Mouse (Mus musculus): Measurements from ENCODE around the gene Rap1gds1. TPM values are rescaled to one million over a fixed set of nuclear protein-coding genes. Genes with fewer than 3 reads are reported as not detected.
A peak's percentile ranks its signal among the peaks of the same experiment; 100 is the strongest.

The Rap1gds1 gene
- total RNA-seq (2022) = 10 to 100 TPM; 24.3 to 28.6 (median 26.1) TPM

- peak; percentile 50 for DNase-seq (ENCODE audit: low spot score)
These were observed at the start of gene Rap1gds1 for GRCm38 (mm10) chr3:139074484-139075211. Gene Rap1gds1 (minus strand): TSS chr3:139075201.

GRCm38 (mm10) chr3:139118446-139118845, 43.4 kb upstream of the Rap1gds1 start:
- DNase-seq (ENCODE audit: low spot score) = no peak

- no peak for DNase-seq (ENCODE audit: low spot score)
These were observed 41.8 kb upstream of the Rap1gds1 start for GRCm38 (mm10) chr3:139116733-139117337.

GRCm38 (mm10) chr3:139112335-139112973, 37.5 kb upstream of the Rap1gds1 start:
- DNase-seq (ENCODE audit: low spot score) = no peak

GRCm38 (mm10) chr3:139111877-139112276, 36.9 kb upstream of the Rap1gds1 start:
- no peak for DNase-seq (ENCODE audit: low spot score)

GRCm38 (mm10) chr3:139108176-139108575, 33.2 kb upstream of the Rap1gds1 start:
- DNase-seq (ENCODE audit: low spot score) = no peak

GRCm38 (mm10) chr3:139103914-139104313, 28.9 kb upstream of the Rap1gds1 start:
- no peak for DNase-seq (ENCODE audit: low spot score)

GRCm38 (mm10) chr3:139103346-139103745, 28.3 kb upstream of the Rap1gds1 start:
- DNase-seq (ENCODE audit: low spot score) = no peak

GRCm38 (mm10) chr3:139101941-139102340, 26.9 kb upstream of the Rap1gds1 start:
- no peak for DNase-seq (ENCODE audit: low spot score)

- no peak for DNase-seq (ENCODE audit: low spot score)
These were observed 24.3 kb upstream of the Rap1gds1 start for GRCm38 (mm10) chr3:139099284-139099683.

GRCm38 (mm10) chr3:139095894-139096293, 20.9 kb upstream of the Rap1gds1 start:
- no peak for DNase-seq (ENCODE audit: low spot score)

GRCm38 (mm10) chr3:139088526-139088925, 13.5 kb upstream of the Rap1gds1 start:
- DNase-seq (ENCODE audit: low spot score) = no peak

GRCm38 (mm10) chr3:139083778-139084539, 9.0 kb upstream of the Rap1gds1 start:
- DNase-seq (ENCODE audit: low spot score) = no peak

GRCm38 (mm10) chr3:139079831-139080230, 4.8 kb upstream of the Rap1gds1 start:
- DNase-seq (ENCODE audit: low spot score) = no peak

GRCm38 (mm10) chr3:139078010-139078409, 3.0 kb upstream of the Rap1gds1 start:
- DNase-seq (ENCODE audit: low spot score) = no peak

- no peak for DNase-seq (ENCODE audit: low spot score)
These were observed 1.1 kb upstream of the Rap1gds1 start for GRCm38 (mm10) chr3:139076059-139076455.

- DNase-seq (ENCODE audit: low spot score) = peak; percentile 88
These were observed 495 bp upstream of the Rap1gds1 start for GRCm38 (mm10) chr3:139075333-139076058.

GRCm38 (mm10) chr3:139073801-139074483, 1.1 kb downstream of the Rap1gds1 start:
- no peak for DNase-seq (ENCODE audit: low spot score)

- DNase-seq (ENCODE audit: low spot score) = no peak
These were observed 5.5 kb downstream of the Rap1gds1 start for GRCm38 (mm10) chr3:139069539-139069938.

GRCm38 (mm10) chr3:139064076-139064475, 10.9 kb downstream of the Rap1gds1 start:
- DNase-seq (ENCODE audit: low spot score) = no peak

- no peak for DNase-seq (ENCODE audit: low spot score)
These were observed 12.9 kb downstream of the Rap1gds1 start for GRCm38 (mm10) chr3:139062088-139062487.
